Mouse (Mus musculus): ENCODE measurements around the gene Irak1. TPM values are rescaled to one million over a fixed set of nuclear protein-coding genes. Genes with fewer than 3 reads are reported as not detected.
A peak's percentile ranks its signal among the peaks of the same experiment; 100 is the strongest.

Gene Irak1
- polyA plus RNA-seq, 1 experiment = 16.2 TPM

DNA sequence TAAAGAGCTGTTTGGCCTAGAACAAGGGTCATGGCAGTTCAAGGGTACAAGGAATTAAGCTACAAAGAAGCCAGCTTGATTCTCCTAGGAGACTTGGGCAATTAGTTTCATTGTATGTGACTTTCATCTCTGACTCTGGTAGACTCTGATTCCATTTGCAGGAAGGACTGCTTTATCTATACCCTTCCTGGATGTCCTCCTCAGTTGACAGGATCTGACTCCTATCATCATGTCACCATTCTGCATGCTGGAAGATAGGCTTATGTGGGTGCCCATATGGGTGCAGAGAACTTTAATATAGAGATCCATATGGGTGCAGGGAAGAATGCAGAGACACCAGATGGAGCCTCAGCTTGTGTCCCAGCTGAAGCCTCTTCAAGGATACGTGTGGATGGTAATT lies 54.6 kb downstream of the Irak1 start:
- peaks cover 7% of the 10 kb centered on the region for H3K36me3 ChIP-seq (ENCODE audit: control insufficient read depth)
- H3K27me3 ChIP-seq (ENCODE audit: control insufficient read depth) = peaks cover 13% of the 10 kb centered on the region
- H3K9me3 ChIP-seq (ENCODE audit: control insufficient read depth, low read length) = peaks cover 19% of the 10 kb centered on the region
- H3K4me3 ChIP-seq (replicated peaks) = peak overlapping the region; percentile 35
- peaks cover 60% of the 10 kb centered on the region for H3K4me1 ChIP-seq (ENCODE audit: control insufficient read depth)
- TF ChIP-seq GATA1 (IDR thresholded peaks at IDR 0.05; ENCODE audit: low read length) (no peak), TAL1 (IDR thresholded peaks at IDR 0.05; ENCODE audit: low read length) (no peak)

DNA sequence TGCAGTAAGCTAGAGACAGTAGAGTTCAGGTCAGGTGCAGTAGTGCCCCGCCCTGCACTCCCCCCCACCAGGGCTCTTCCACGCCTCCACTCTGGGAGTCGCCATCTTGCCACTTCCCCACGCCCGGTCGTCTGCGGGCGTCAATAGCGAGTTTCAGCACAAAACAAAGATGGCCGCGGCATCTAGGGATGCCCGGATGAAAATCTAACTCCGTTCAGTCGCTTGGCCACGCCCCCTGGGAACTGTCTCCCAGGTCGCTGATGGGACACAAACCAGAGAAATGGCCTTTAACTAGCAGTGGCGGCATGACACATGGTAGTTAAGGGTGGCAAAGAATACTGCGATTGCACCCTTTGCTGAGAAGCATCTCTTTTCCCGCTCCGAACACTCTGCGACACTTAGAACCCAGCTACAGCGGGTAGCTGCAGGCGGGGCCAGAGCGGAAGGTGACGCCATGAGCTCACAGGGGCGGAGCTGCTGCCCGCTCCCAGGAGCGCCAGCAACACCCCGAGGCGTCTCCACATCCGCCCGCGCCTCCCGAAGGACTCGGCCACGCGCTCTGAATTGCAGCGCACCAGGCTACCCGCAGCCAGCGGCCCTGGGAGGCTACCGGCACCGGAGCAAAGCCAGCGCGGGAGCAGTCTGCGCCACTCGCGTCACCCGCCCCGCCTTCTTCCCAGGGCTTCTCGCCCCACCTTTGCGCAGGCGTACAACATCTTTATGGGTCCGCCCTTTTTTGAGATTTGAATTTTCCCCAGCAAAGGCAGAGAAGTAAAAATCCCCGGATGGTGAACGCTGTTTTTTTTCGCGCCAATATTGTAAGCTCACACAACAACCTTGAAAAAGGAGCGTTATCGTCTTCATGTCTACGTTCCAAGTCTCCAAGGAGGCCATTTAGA lies 56.3 kb downstream of the Irak1 start:
- peaks cover 13% of the 10 kb centered on the region for H3K27me3 ChIP-seq (ENCODE audit: control insufficient read depth)
- peak overlapping the region; percentile 78 for H3K4me3 ChIP-seq (replicated peaks)
- H3K36me3 ChIP-seq (ENCODE audit: control insufficient read depth) = peaks cover 24% of the 10 kb centered on the region
- no peak for TF ChIP-seq GATA1 (IDR thresholded peaks at IDR 0.05; ENCODE audit: low read length)
- peaks cover 19% of the 10 kb centered on the region for H3K9me3 ChIP-seq (ENCODE audit: control insufficient read depth, low read length)
- peaks cover 67% of the 10 kb centered on the region for H3K4me1 ChIP-seq (ENCODE audit: control insufficient read depth)

DNA sequence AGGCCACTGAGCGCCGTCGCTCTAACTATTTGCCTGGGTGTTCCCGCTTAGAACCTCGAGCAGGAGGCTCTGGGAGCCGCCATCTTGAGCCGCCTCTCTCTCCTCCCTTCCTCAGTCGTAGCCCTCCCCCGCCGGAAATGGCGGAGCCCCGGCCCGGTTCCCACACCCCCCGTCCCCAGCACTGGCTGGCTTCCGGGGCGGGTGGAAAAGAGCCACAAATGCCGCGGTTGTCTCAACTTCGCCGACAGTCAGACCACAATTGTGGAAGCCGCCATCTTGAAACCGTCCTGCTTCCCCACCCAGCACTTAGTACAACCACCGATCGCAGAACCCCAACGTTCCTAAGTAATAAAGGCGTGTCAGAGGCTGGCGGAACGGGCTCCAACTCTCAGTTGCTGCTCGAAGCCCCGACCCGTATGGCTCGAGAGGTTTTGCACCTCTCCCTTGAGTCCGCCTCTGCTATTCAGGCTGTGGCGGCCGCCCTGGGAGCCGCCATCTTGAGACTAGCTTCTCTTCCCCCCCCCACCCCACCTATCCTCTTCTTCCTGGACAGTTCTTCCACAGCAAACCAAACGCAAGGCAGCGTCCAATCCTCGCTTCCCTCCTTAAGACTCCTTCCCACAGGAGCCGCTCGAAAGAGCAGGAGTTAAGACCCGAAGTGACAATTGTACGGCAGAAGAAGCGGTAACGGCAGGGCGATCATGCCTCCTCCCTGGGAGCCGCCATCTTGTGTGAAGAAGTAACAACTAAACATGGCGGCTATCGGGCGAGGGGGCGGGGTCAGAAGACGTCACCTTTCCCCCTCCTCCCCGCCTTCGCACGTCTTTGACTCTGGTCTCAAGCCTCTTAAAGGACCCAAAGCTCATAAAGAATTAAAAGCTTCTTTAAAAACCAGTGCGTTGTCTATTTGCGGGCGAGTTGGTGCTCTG lies 57.2 kb downstream of the Irak1 start, which contains the start of gene Hcfc1:
TSS of gene Hcfc1 (minus strand) at position 110 of the 929 bp plus-strand sequence.
- Histone ChIP-seq H3K4me3 (replicated peaks) (peak within 1 kb of the TSS; percentile 78), H3K27me3 (ENCODE audit: control insufficient read depth) (peaks cover 13% of the 10 kb centered on the region), H3K4me1 (ENCODE audit: control insufficient read depth) (peaks cover 67% of the 10 kb centered on the region), H3K9me3 (ENCODE audit: control insufficient read depth, low read length) (peaks cover 19% of the 10 kb centered on the region), H3K36me3 (ENCODE audit: control insufficient read depth) (peaks cover 33% of the 10 kb centered on the region)
- TF ChIP-seq GATA1 (IDR thresholded peaks at IDR 0.05; ENCODE audit: low read length) (no peak), TAL1 (IDR thresholded peaks at IDR 0.05; ENCODE audit: low read length) (no peak)

DNA sequence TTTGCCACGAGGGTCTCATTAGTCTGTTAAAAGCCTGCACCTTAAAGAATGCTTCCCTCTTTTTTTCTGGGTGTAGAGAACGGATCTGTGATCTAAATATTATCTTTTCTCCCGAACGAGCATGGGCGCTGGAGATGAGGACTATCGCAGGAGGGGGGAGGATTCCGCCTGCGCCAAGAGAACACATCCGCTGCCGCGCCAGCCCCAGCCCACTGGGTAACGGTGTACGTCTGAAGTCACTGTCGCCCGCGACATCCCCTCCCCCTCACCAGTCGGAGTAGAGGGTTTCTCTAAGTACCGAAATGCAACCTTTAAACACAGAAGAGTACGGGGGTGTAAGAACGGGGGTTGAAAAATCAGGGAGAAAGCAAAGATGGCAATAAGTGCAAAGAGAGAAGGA lies 58.4 kb downstream of the Irak1 start:
- peak overlapping the region; percentile 78 for H3K4me3 ChIP-seq (replicated peaks)
- peaks cover 13% of the 10 kb centered on the region for H3K27me3 ChIP-seq (ENCODE audit: control insufficient read depth)
- H3K36me3 ChIP-seq (ENCODE audit: control insufficient read depth) = peaks cover 45% of the 10 kb centered on the region
- peaks cover 19% of the 10 kb centered on the region for H3K9me3 ChIP-seq (ENCODE audit: control insufficient read depth, low read length)
- no peak for TF ChIP-seq GATA1 (IDR thresholded peaks at IDR 0.05; ENCODE audit: low read length)
- TF ChIP-seq TAL1 (IDR thresholded peaks at IDR 0.05; ENCODE audit: low read length) = no peak
- peaks cover 65% of the 10 kb centered on the region for H3K4me1 ChIP-seq (ENCODE audit: control insufficient read depth)

GRCm38 (mm10) chrX:73964363-73964762 lies 59.4 kb downstream of the Irak1 start:
- Histone ChIP-seq H3K36me3 (ENCODE audit: control insufficient read depth) (peaks cover 55% of the 10 kb centered on the region), H3K9me3 (ENCODE audit: control insufficient read depth, low read length) (peaks cover 19% of the 10 kb centered on the region), H3K27me3 (ENCODE audit: control insufficient read depth) (peaks cover 13% of the 10 kb centered on the region), H3K4me3 (replicated peaks) (peak overlapping the region; percentile 78), H3K4me1 (ENCODE audit: control insufficient read depth) (peaks cover 57% of the 10 kb centered on the region)
- no peak for TF ChIP-seq GATA1 (IDR thresholded peaks at IDR 0.05; ENCODE audit: low read length)
- no peak for TF ChIP-seq TAL1 (IDR thresholded peaks at IDR 0.05; ENCODE audit: low read length)

Other genes with a start within 250 kb of the Irak1 start
- not detected in 2 replicates for gene Srpk3, start 249.5 kb downstream of the Irak1 start, polyA plus RNA-seq (2012)
- 4.3 and 5.1 TPM in 2 replicates for gene Idh3g, start 237.0 kb downstream of the Irak1 start, polyA plus RNA-seq (2012)
- 2.6 and 3.5 TPM in 2 replicates for gene Ssr4, start 236.9 kb downstream of the Irak1 start, polyA plus RNA-seq (2012)
- 0.02 TPM in 1 of 2 replicates, not detected in the other for gene Pdzd4, start 198.9 kb downstream of the Irak1 start, polyA plus RNA-seq (2012)
- gene Avpr2, start 131.8 kb downstream of the Irak1 start, polyA plus RNA-seq (2012) = not detected in 2 replicates
- 0.05 and 0.09 TPM in 2 replicates for gene L1cam, start 127.8 kb downstream of the Irak1 start, polyA plus RNA-seq (2012)
- 0.27 and 0.38 TPM in 2 replicates for gene Arhgap4, start 102.0 kb downstream of the Irak1 start, polyA plus RNA-seq (2012)
- gene Naa10, start 102.0 kb downstream of the Irak1 start, polyA plus RNA-seq (2012) = 17.2 and 21.3 TPM in 2 replicates
- 0.91 and 3.1 TPM in 2 replicates for gene Renbp, start 93.1 kb downstream of the Irak1 start, polyA plus RNA-seq (2012)
- gene Hcfc1, start 57.6 kb downstream of the Irak1 start, polyA plus RNA-seq (2012) = 13.7 and 22.5 TPM in 2 replicates
- gene Opn1mw, start 103.5 kb upstream of the Irak1 start, polyA plus RNA-seq (2012) = not detected in 2 replicates
- gene Mecp2, start 111.4 kb upstream of the Irak1 start, polyA plus RNA-seq (2012) = 4.4 and 5.4 TPM in 2 replicates
- gene Tex28, start 143.9 kb upstream of the Irak1 start, polyA plus RNA-seq (2012) = not detected in 2 replicates
- not detected in 2 replicates for gene Tktl1, start 153.3 kb upstream of the Irak1 start, polyA plus RNA-seq (2012)
- gene Flna, start 225.9 kb upstream of the Irak1 start, polyA plus RNA-seq (2012) = 0.80 and 0.87 TPM in 2 replicates
- gene Emd, start 230.8 kb upstream of the Irak1 start, polyA plus RNA-seq (2012) = 2.0 and 2.5 TPM in 2 replicates
- gene Rpl10, start 246.9 kb upstream of the Irak1 start, polyA plus RNA-seq (2012) = 129 and 134 TPM in 2 replicates

All from erythroblast, embryonic 14.5 days (primary cell).